9 mouse cellular contexts compared by ENCODE assay signal in the genomic region with DNA sequence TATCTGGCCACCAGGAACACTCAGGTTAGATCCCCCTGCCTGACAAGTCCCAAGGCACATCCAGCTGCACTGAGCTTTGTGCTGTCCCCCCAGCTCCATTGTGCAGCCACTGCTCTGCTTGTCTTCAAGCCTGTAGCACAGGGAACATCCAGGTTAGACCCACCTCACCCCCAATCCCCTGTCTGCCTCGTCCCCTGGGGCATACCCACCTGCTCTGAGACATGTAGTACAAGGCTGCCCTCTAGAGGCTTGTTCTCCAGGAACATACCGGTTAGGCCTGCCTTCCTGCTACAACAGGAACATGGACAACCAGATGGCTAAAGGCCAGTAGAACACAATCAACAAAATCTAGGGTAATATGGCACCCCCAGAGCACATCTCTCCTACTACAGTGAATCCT.
DNase-seq lines count a peak whose midpoint lies in the region; ATAC-seq and TF ChIP-seq lines count a peak whose summit lies in the region.
"Had no signal": no experiment of that assay in that cellular context is flagged by ENCODE, and none has a peak within 500 bp of the region (broad histone marks: within the 10 kb centered on the region; RNA-seq: fewer than 3 reads in every experiment).

No protein-coding gene starts in this region.

- no peak overlapping the region for H3K27ac ChIP-seq in liver, embryonic 12.5 days
- no peak overlapping the region for H3K27ac ChIP-seq in cortical plate, adult 2 months (ENCODE audit: insufficient read depth, low read length)
- no peak overlapping the region for H3K27ac ChIP-seq in kidney, embryonic 14.5 days (ENCODE audit: low read depth, low read length)
- H3K27ac ChIP-seq: heart, embryonic 13.5 days had no signal

- H3K9ac ChIP-seq in liver, embryonic 12.5 days, result no peak overlapping the region
- H3K9ac ChIP-seq in kidney, embryonic 14.5 days (ENCODE audit: low read depth, low read length), result no peak overlapping the region
- H3K9ac ChIP-seq: heart, embryonic 13.5 days had no signal

- H3K27me3 ChIP-seq in liver, embryonic 12.5 days (replicated peaks), result no peaks in the 10 kb centered on the region
- no peaks in the 10 kb centered on the region for H3K27me3 ChIP-seq in kidney, embryonic 14.5 days (ENCODE audit: control insufficient read depth, insufficient read depth, low read length)
- H3K27me3 ChIP-seq: heart, embryonic 13.5 days had no signal

- H3K4me3 ChIP-seq in liver, embryonic 12.5 days, result no peak overlapping the region
- no peak overlapping the region for H3K4me3 ChIP-seq in cortical plate, adult 2 months (ENCODE audit: insufficient read depth, low read length)
- H3K4me3 ChIP-seq in kidney, embryonic 14.5 days (ENCODE audit: low read length), result no peak overlapping the region
- H3K4me3 ChIP-seq: heart, embryonic 13.5 days had no signal

- TF ChIP-seq POLR2A in cortical plate, adult 2 months (IDR thresholded peaks at IDR 0.05; ENCODE audit: extremely low read depth, insufficient read depth, low read length), result no peak

- 2% methylated on average over 2 of the region's 2 CpGs for WGBS in liver, embryonic 12.5 days (ENCODE audit: insufficient replicate concordance)
- 9% methylated on average over 2 of the region's 2 CpGs for WGBS in kidney, embryonic 14.5 days

- no peaks in the 10 kb centered on the region for H3K9me3 ChIP-seq in liver, embryonic 12.5 days (replicated peaks)
- H3K9me3 ChIP-seq in kidney, embryonic 14.5 days (ENCODE audit: control insufficient read depth, low read length), result no peaks in the 10 kb centered on the region
- H3K9me3 ChIP-seq: heart, embryonic 13.5 days had no signal

- peak; percentile 51 for TF ChIP-seq CTCF in cortical plate, adult 2 months (IDR thresholded peaks at IDR 0.05; ENCODE audit: extremely low read depth, insufficient read depth, low read length)

- H3K4me1 ChIP-seq in liver, embryonic 12.5 days, result no peaks in the 10 kb centered on the region
- H3K4me1 ChIP-seq in cortical plate, adult 2 months (ENCODE audit: control insufficient read depth, insufficient read depth, low read length), result no peaks in the 10 kb centered on the region
- H3K4me1 ChIP-seq in kidney, embryonic 14.5 days (ENCODE audit: control insufficient read depth, insufficient read depth, low read length), result no peaks in the 10 kb centered on the region
- H3K4me1 ChIP-seq: heart, embryonic 13.5 days had no signal

- H3K4me2 ChIP-seq in liver, embryonic 12.5 days, result no peak overlapping the region
- no peak overlapping the region for H3K4me2 ChIP-seq in kidney, embryonic 14.5 days (replicated peaks; ENCODE audit: low read depth, low read length)
- H3K4me2 ChIP-seq: heart, embryonic 13.5 days had no signal

- H3K36me3 ChIP-seq in liver, embryonic 12.5 days, result no peaks in the 10 kb centered on the region
- no peaks in the 10 kb centered on the region for H3K36me3 ChIP-seq in kidney, embryonic 14.5 days (ENCODE audit: control insufficient read depth, insufficient read depth, low read length)
- H3K36me3 ChIP-seq: heart, embryonic 13.5 days had no signal

- ATAC-seq in CD4-positive, CD25-positive, alpha-beta regulatory T cell, adult 4 months, result no peak
- no peak for ATAC-seq in liver, embryonic 12.5 days
- ATAC-seq in kidney, embryonic 14.5 days (ENCODE audit: low FRiP score, low TSS enrichment), result 0 out of 2 replicates have a peak, but pooled peaks have one; percentile 24

- peak; percentile 65 for DNase-seq in CD4-positive, CD25-positive, alpha-beta regulatory T cell, adult 2 months (ENCODE audit: low read depth, low spot score)
- DNase-seq in liver, result peak; percentile 36
- peak; percentile 63 for DNase-seq in lung, postnatal 36 days
- peak; percentile 76 for DNase-seq in thymus, postnatal 4 days
